ENCODE assay signal across 10 mouse cellular contexts in the genomic region with DNA sequence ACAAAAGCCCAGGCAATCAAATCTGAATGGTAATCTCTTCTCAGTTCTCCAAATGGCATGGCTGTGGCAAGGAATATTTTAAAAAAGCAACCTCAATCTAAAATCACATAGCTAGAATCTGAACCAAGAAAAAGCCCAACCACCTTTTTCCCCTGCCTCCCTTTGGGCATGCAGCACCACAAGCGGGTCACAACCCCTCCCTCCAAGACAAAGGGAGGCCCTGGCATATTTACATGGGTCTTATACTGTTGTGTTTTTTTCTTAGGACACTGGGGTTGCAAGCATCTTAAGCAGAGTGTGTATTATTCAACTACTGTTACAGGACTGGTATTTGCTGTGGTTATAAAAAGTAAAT. TPM values are rescaled to one million over a fixed set of nuclear protein-coding genes. Genes with fewer than 3 reads are reported as not detected.
DNase-seq lines count a peak whose midpoint lies in the region; ATAC-seq and TF ChIP-seq lines count a peak whose summit lies in the region.
"Had no signal": no experiment of that assay in that cellular context is flagged by ENCODE, and none has a peak within 500 bp of the region (broad histone marks: within the 10 kb centered on the region; RNA-seq: fewer than 3 reads in every experiment).

No protein-coding gene starts in this region.

- ATAC-seq in inflammation-experienced regulatory T-cells, adult 6 months = no peak

- peak overlapping the region; percentile 82 for H3K27ac ChIP-seq in gastrocnemius, adult 2 months
- H3K27ac ChIP-seq: macrophage had no signal

- no peak for TF ChIP-seq CTCF in gastrocnemius, adult 2 months (IDR thresholded peaks at IDR 0.05)

- intact Hi-C loops in gastrocnemius, adult 2 months (cut with DNase I) = no loop called here
- intact Hi-C loops in left cerebral cortex, postnatal 36 days (cut with DNase I) = no loop called here

- peak; percentile 58 for DNase-seq in gastrocnemius, adult 2 months
- no peak for DNase-seq in gastrocnemius, postnatal 10 days
- peak; percentile 77 for DNase-seq in embryo, embryonic 11 days
- DNase-seq in heart, postnatal 4 days = peak; percentile 63
- DNase-seq in lung, postnatal 14 days = peak; percentile 36
- DNase-seq in left cerebral cortex, adult 9 months (ENCODE audit: low spot score in 2 of 2) = no peak
- no peak for DNase-seq in left cerebral cortex, postnatal 36 days (ENCODE audit: low spot score in 2 of 2)

- peak overlapping the region; percentile 23; the same call in 1 of the 2 replicates for H3K4me3 ChIP-seq in gastrocnemius, adult 2 months

RNA-seq across cellular contexts. Expression of a gene that starts 16.1 kb away (rescaled TPM):
- 10 to 100 TPM in 1 of 2 experiments, 1 to 10 TPM in 1; 7.2 to 14.3 TPM for total RNA-seq in gastrocnemius, adult 2 months (2021)
- total RNA-seq in gastrocnemius, postnatal 10 days (2021) = 10 to 100 TPM; 32.1 to 44.6 TPM
- total RNA-seq in heart, postnatal 4 days (2021) = 10 to 100 TPM; 67.1 to 82.1 TPM
- 100 to 1,000 TPM in 1 of 3 experiments, 10 to 100 TPM in 2; 76.6 to 101 (median 89.4) TPM for polyA plus RNA-seq in inflammation-experienced regulatory T-cells, adult 6 months (2017; shearing (Covaris generic))
- 10 to 100 TPM; 54.0 to 84.7 TPM for total RNA-seq in left cerebral cortex, postnatal 36 days (2021)

RNA-seq across cellular contexts. Expression of a gene that starts 58.3 kb away (rescaled TPM):
- total RNA-seq in gastrocnemius, adult 2 months (2021) = not detected
- total RNA-seq in gastrocnemius, postnatal 10 days (2021) = not detected
- total RNA-seq in heart, postnatal 4 days (2021) = not detected
- polyA plus RNA-seq in inflammation-experienced regulatory T-cells, adult 6 months (2017; shearing (Covaris generic)) = not detected
- under 1 TPM in 1 of 2 experiments, not detected in 1; 0.97 TPM for total RNA-seq in left cerebral cortex, postnatal 36 days (2021)
- polyA plus RNA-seq: cortical plate, adult 2 months; macrophage had no signal

Comparison
In these comparisons a context has a peak if more than half of its experiments do, and no peak if none do; other contexts are left out.
1. DNase-seq: peak in gastrocnemius, adult 2 months (single experiment), embryo, embryonic 11 days (single experiment), heart, postnatal 4 days (single experiment) and lung, postnatal 14 days (single experiment); none in gastrocnemius, postnatal 10 days (single experiment), left cerebral cortex, adult 9 months (0 of 2) and left cerebral cortex, postnatal 36 days (0 of 2).